In genomic region chr11:112780394-112780920, GRCm38 (mm10) we compare ENCODE assay signal across 8 mouse cellular contexts. TPM values are rescaled to one million over a fixed set of nuclear protein-coding genes. Genes with fewer than 3 reads are reported as not detected.
DNase-seq lines count a peak whose midpoint lies in the region; ATAC-seq and TF ChIP-seq lines count a peak whose summit lies in the region.

No protein-coding gene starts in this region.

- no peak for TF ChIP-seq POLR2A in embryonic fibroblast, embryonic 13.5 days (IDR thresholded peaks at IDR 0.05; ENCODE audit: low read depth, low read length)

- no peak overlapping the region for H3K27ac ChIP-seq in kidney, embryonic 15.5 days
- H3K27ac ChIP-seq in embryonic fibroblast, embryonic 13.5 days (ENCODE audit: insufficient read depth, low read length), result no peak overlapping the region
- no peak overlapping the region for H3K27ac ChIP-seq in neural tube, embryonic 12.5 days
- no peak overlapping the region; the same call in 1 of the 2 replicates for H3K27ac ChIP-seq in left cerebral cortex, adult 2 months

- no peak overlapping the region for H3K9ac ChIP-seq in kidney, embryonic 15.5 days
- H3K9ac ChIP-seq in neural tube, embryonic 12.5 days, result no peak overlapping the region

- H3K36me3 ChIP-seq in kidney, embryonic 15.5 days, result no peaks in the 10 kb centered on the region
- peaks cover 9% of the 10 kb centered on the region for H3K36me3 ChIP-seq in neural tube, embryonic 12.5 days

- peak overlapping the region; percentile 85 for H3K4me2 ChIP-seq in kidney, embryonic 15.5 days
- H3K4me2 ChIP-seq in neural tube, embryonic 12.5 days (replicated peaks), result peak overlapping the region; percentile 96

- intact Hi-C loops in left cerebral cortex, adult 2 months (cut with DNase I), result loop anchor here (1.0 to 5.0 kb wide), 4 partner anchors 307 to 1243 kb away; no protein-coding TSS in a partner anchor

- H3K4me3 ChIP-seq in kidney, embryonic 15.5 days (replicated peaks), result peak overlapping the region; percentile 57
- H3K4me3 ChIP-seq in embryonic fibroblast, embryonic 13.5 days (ENCODE audit: insufficient read depth, low read length), result peak overlapping the region; percentile 48; the same call in 1 of the 2 replicates
- H3K4me3 ChIP-seq in neural tube, embryonic 12.5 days, result no peak overlapping the region
- no peak overlapping the region for H3K4me3 ChIP-seq in left cerebral cortex, adult 2 months

- H3K4me1 ChIP-seq in kidney, embryonic 15.5 days, result peaks cover 48% of the 10 kb centered on the region
- H3K4me1 ChIP-seq in embryonic fibroblast, embryonic 13.5 days (ENCODE audit: control insufficient read depth, insufficient read depth, low read length), result no peaks in the 10 kb centered on the region
- H3K4me1 ChIP-seq in neural tube, embryonic 12.5 days, result peaks cover 36% of the 10 kb centered on the region

- H3K9me3 ChIP-seq in kidney, embryonic 15.5 days (replicated peaks), result no peaks in the 10 kb centered on the region
- H3K9me3 ChIP-seq in neural tube, embryonic 12.5 days, result no peaks in the 10 kb centered on the region

- peaks cover 72% of the 10 kb centered on the region for H3K27me3 ChIP-seq in kidney, embryonic 15.5 days
- H3K27me3 ChIP-seq in neural tube, embryonic 12.5 days (replicated peaks), result peaks cover 19% of the 10 kb centered on the region

- no peak for ATAC-seq in kidney, embryonic 15.5 days (replicated peaks; ENCODE audit: low FRiP score)
- no peak for ATAC-seq in neural tube, embryonic 12.5 days (ENCODE audit: low FRiP score, low read depth)

- WGBS in kidney, embryonic 15.5 days, result 6% methylated on average over 19 of the region's 19 CpGs
- WGBS in neural tube, embryonic 12.5 days, result 5% methylated on average over 19 of the region's 19 CpGs

- no peak for DNase-seq in kidney, adult 11 months
- peak; percentile 3 for DNase-seq in induced T-regulatory cell, adult 2 months (ENCODE audit: low read depth)
- DNase-seq in left cerebral cortex, adult 2 months (ENCODE audit: extremely low spot score in 1 of 2, low spot score in 2 of 2), result no peak
- DNase-seq in cerebellum, adult 18-20 months, result no peak
- no peak for DNase-seq in layer of hippocampus, adult 11-12 months (ENCODE audit: low spot score)

- TF ChIP-seq CTCF in embryonic fibroblast, embryonic 13.5 days (IDR thresholded peaks at IDR 0.05; ENCODE audit: borderline replicate concordance, insufficient read depth, low read length), result no peak
- TF ChIP-seq CTCF in left cerebral cortex, adult 2 months (IDR thresholded peaks at IDR 0.05), result no peak

RNA-seq across cellular contexts. Expression of gene Sox9, which starts 1.6 kb away (rescaled TPM):
- 36.2 and 37.9 TPM in 2 replicates for polyA plus RNA-seq in kidney, embryonic 15.5 days (2015; fragmentation: Nextera tagmentation; extraction: Ambion mirVana)
- 8.1 and 14.6 TPM in 2 replicates for polyA plus RNA-seq in embryonic fibroblast, embryonic 13.5 days (2011; ENCODE audit: insufficient read length, low read depth, missing spikeins)
- polyA plus RNA-seq in neural tube, embryonic 12.5 days (2016; fragmentation: Nextera tagmentation; extraction: Ambion mirVana), result 121 and 124 TPM in 2 replicates
- total RNA-seq in left cerebral cortex, adult 2 months (2021), result 10 to 100 TPM; 18.7 to 26.3 TPM

Comparison
In these comparisons a context has a peak if more than half of its experiments do, and no peak if none do; other contexts are left out.
1. H3K4me3 ChIP-seq: peak in kidney, embryonic 15.5 days (single experiment) and embryonic fibroblast, embryonic 13.5 days (single experiment); none in neural tube, embryonic 12.5 days (single experiment) and left cerebral cortex, adult 2 months (single experiment).